8 mouse cellular contexts compared by ENCODE assay signal in genomic region chr15:85336301-85336991, GRCm38 (mm10). TPM values are rescaled to one million over a fixed set of nuclear protein-coding genes. Genes with fewer than 3 reads are reported as not detected.
DNase-seq lines count a peak whose midpoint lies in the region; ATAC-seq lines count a peak whose summit lies in the region.

No protein-coding gene starts in this region.

- H3K27ac ChIP-seq in intestine, embryonic 14.5 days (ENCODE audit: low read depth): peak overlapping the region; percentile 97

- peaks cover 12% of the 10 kb centered on the region for H3K4me1 ChIP-seq in intestine, embryonic 14.5 days (replicated peaks; ENCODE audit: control insufficient read depth, insufficient read depth, low read length)

- under 1% methylated on average over 53 of the region's 54 CpGs for WGBS in intestine, embryonic 14.5 days

- ATAC-seq in intestine, embryonic 14.5 days (replicated peaks; ENCODE audit: low FRiP score, low TSS enrichment, low read depth): peak; percentile 95
- peak; percentile 87 for ATAC-seq in megakaryocyte-erythroid progenitor cell, adult 5-6 weeks (replicated peaks; ENCODE audit: low FRiP score, low TSS enrichment, poor library complexity, severe bottlenecking)

- DNase-seq in adrenal gland, adult 18-20 months (ENCODE audit: low spot score in 2 of 2): peak; percentile 62 to 75
- peak; percentile 95 for DNase-seq in embryo, embryonic 11 days
- peak; percentile 68 for DNase-seq in gastrocnemius, postnatal 25 days
- DNase-seq in intestine, embryonic 14.5 days (ENCODE audit: low spot score): peak; percentile 89
- peak; percentile 79 to 92 for DNase-seq in left cerebral cortex, postnatal 14 days (ENCODE audit: low spot score in 2 of 2)
- peak; percentile 83 for DNase-seq in right cerebral cortex, postnatal 14 days
- peak; percentile 64 for DNase-seq in urinary bladder, postnatal 25 days (ENCODE audit: low spot score)

- no peaks in the 10 kb centered on the region for H3K36me3 ChIP-seq in intestine, embryonic 14.5 days (ENCODE audit: control insufficient read depth, insufficient read depth, low read length)

- H3K4me3 ChIP-seq in intestine, embryonic 14.5 days (ENCODE audit: low read depth, low read length): peak overlapping the region; percentile 91

- H3K9ac ChIP-seq in intestine, embryonic 14.5 days (ENCODE audit: low read length): peak overlapping the region; percentile 91

- no peaks in the 10 kb centered on the region for H3K27me3 ChIP-seq in intestine, embryonic 14.5 days (replicated peaks; ENCODE audit: control insufficient read depth, insufficient read depth, low read length)

- H3K4me2 ChIP-seq in intestine, embryonic 14.5 days (ENCODE audit: low read length): peak overlapping the region; percentile 79

- intact Hi-C loops in left cerebral cortex, postnatal 14 days (cut with DNase I): loop anchor here (5.0 to 10.0 kb wide), 3 partner anchors 46 to 378 kb away; no protein-coding TSS in a partner anchor

- no peaks in the 10 kb centered on the region for H3K9me3 ChIP-seq in intestine, embryonic 14.5 days (ENCODE audit: control insufficient read depth, low read length)

RNA-seq across cellular contexts. Expression of gene Atxn10, which starts 0.4 kb away (rescaled TPM):
- 100 to 1,000 TPM; 108 to 119 TPM for total RNA-seq in adrenal gland, adult 18-20 months (2021)
- total RNA-seq in gastrocnemius, postnatal 25 days (2021): 10 to 100 TPM; 28.7 to 35.1 TPM
- polyA plus RNA-seq in intestine, embryonic 14.5 days (2014; fragmentation: Nextera tagmentation; extraction: Ambion mirVana): 253 and 275 TPM in 2 replicates
- 100 to 1,000 TPM; 304 to 310 TPM for total RNA-seq in left cerebral cortex, postnatal 14 days (2021)
- total RNA-seq in megakaryocyte-erythroid progenitor cell, adult 5-6 weeks (2014; fragmentation: Nextera tagmentation): 47.1 and 53.7 TPM in 2 replicates
- total RNA-seq in megakaryocyte-erythroid progenitor cell, adult 5-6 weeks (2017): 46.5 and 49.6 TPM in 2 replicates

Comparison
In these comparisons a context has a peak if more than half of its experiments do, and no peak if none do; other contexts are left out.
1. Peak in every context shown above with its lines: DNase-seq, ATAC-seq, H3K4me3 ChIP-seq and H3K27ac ChIP-seq.